ENCODE assay signal across 30 mouse cellular contexts in the genomic region with DNA sequence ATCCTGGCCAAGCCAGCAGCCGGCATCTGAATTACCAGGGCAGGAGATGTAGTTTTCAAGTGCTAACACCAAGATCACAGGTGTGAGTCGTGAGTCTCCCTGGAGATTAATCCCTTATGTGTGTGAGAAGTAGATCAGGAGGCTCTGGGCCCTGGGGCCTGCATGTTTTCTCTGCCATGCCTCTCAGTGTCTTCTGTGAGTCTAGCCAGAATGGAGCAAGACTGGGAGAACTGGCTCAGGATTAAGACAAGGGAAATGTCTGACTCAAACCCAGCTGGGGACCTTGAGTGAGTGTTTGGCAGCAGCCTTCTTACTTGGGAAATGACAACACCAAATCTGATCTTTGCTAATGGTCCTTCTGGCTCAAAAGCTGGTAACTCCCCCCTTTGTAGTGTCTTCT.
DNase-seq lines count a peak whose midpoint lies in the region; ATAC-seq and TF ChIP-seq lines count a peak whose summit lies in the region.
"Had no signal": no experiment of that assay in that cellular context is flagged by ENCODE, and none has a peak within 500 bp of the region (broad histone marks: within the 10 kb centered on the region; RNA-seq: fewer than 3 reads in every experiment).

No protein-coding gene starts in this region.

- peaks cover 77% of the 10 kb centered on the region for H3K4me1 ChIP-seq in forebrain, embryonic 10.5 days
- peaks cover 18% of the 10 kb centered on the region for H3K4me1 ChIP-seq in forebrain, embryonic 16.5 days (replicated peaks; ENCODE audit: control insufficient read depth, insufficient read depth, low read length)
- H3K4me1 ChIP-seq in lung, postnatal 0 days (ENCODE audit: insufficient read depth, low read depth, low read length), result no peaks in the 10 kb centered on the region
- H3K4me1 ChIP-seq: intestine, embryonic 15.5 days had no signal

- H3K4me3 ChIP-seq in forebrain, embryonic 10.5 days, result no peak overlapping the region
- H3K4me3 ChIP-seq in forebrain, embryonic 16.5 days (replicated peaks; ENCODE audit: low read length), result no peak overlapping the region
- H3K4me3 ChIP-seq in lung, postnatal 0 days (ENCODE audit: low read depth, low read length), result no peak overlapping the region
- H3K4me3 ChIP-seq: embryonic facial prominence, embryonic 13.5 days; forebrain, embryonic 12.5 days; forebrain, embryonic 15.5 days; gastrocnemius, adult 2 months; heart, embryonic 12.5 days; heart, embryonic 15.5 days; hindbrain, embryonic 10.5 days; hindbrain, embryonic 13.5 days; intestine, embryonic 15.5 days had no signal

- no peak for ATAC-seq in forebrain, embryonic 16.5 days
- no peak for ATAC-seq in lung, postnatal 0 days
- ATAC-seq: hindbrain, embryonic 16.5 days; intestine, embryonic 15.5 days; Patski had no signal

- no peak overlapping the region for H3K4me2 ChIP-seq in forebrain, embryonic 16.5 days (ENCODE audit: low read length)
- H3K4me2 ChIP-seq in lung, postnatal 0 days (replicated peaks; ENCODE audit: low read depth, low read length), result no peak overlapping the region
- H3K4me2 ChIP-seq: embryonic facial prominence, embryonic 13.5 days; forebrain, embryonic 12.5 days; forebrain, embryonic 15.5 days; heart, embryonic 12.5 days; heart, embryonic 15.5 days; hindbrain, embryonic 13.5 days; intestine, embryonic 15.5 days had no signal

- 65% methylated on average over 2 of the region's 2 CpGs for WGBS in forebrain, embryonic 10.5 days
- 52% methylated on average over 2 of the region's 2 CpGs for WGBS in forebrain, embryonic 16.5 days
- 46% methylated on average over 2 of the region's 2 CpGs for WGBS in lung, postnatal 0 days

- H3K9ac ChIP-seq in forebrain, embryonic 16.5 days (replicated peaks; ENCODE audit: low read depth, low read length), result no peak overlapping the region
- H3K9ac ChIP-seq in lung, postnatal 0 days (replicated peaks; ENCODE audit: low read depth), result no peak overlapping the region
- H3K9ac ChIP-seq: embryonic facial prominence, embryonic 13.5 days; forebrain, embryonic 12.5 days; forebrain, embryonic 15.5 days; heart, embryonic 12.5 days; heart, embryonic 15.5 days; hindbrain, embryonic 13.5 days; intestine, embryonic 15.5 days had no signal

- no peaks in the 10 kb centered on the region for H3K9me3 ChIP-seq in forebrain, embryonic 10.5 days
- no peaks in the 10 kb centered on the region for H3K9me3 ChIP-seq in forebrain, embryonic 16.5 days (ENCODE audit: control insufficient read depth, low read length)
- H3K9me3 ChIP-seq in lung, postnatal 0 days (ENCODE audit: low read length), result no peaks in the 10 kb centered on the region
- H3K9me3 ChIP-seq: embryonic facial prominence, embryonic 13.5 days; forebrain, embryonic 12.5 days; forebrain, embryonic 15.5 days; heart, embryonic 12.5 days; heart, embryonic 15.5 days; hindbrain, embryonic 10.5 days; hindbrain, embryonic 13.5 days; intestine, embryonic 15.5 days had no signal

- H3K27ac ChIP-seq in forebrain, embryonic 10.5 days, result peak overlapping the region; percentile 44; the same call in 1 of the 2 replicates
- H3K27ac ChIP-seq in forebrain, embryonic 16.5 days (ENCODE audit: low read length), result no peak overlapping the region
- H3K27ac ChIP-seq in lung, postnatal 0 days (ENCODE audit: low read length), result no peak overlapping the region
- H3K27ac ChIP-seq: embryonic facial prominence, embryonic 13.5 days; forebrain, embryonic 12.5 days; gastrocnemius, adult 2 months; heart, embryonic 15.5 days; hindbrain, embryonic 10.5 days; hindbrain, embryonic 13.5 days; intestine, embryonic 15.5 days had no signal

- H3K27me3 ChIP-seq in forebrain, embryonic 10.5 days (ENCODE audit: poor library complexity, severe bottlenecking), result peaks cover 77% of the 10 kb centered on the region
- no peaks in the 10 kb centered on the region for H3K27me3 ChIP-seq in forebrain, embryonic 16.5 days (replicated peaks; ENCODE audit: control insufficient read depth, insufficient read depth, low read length)
- H3K27me3 ChIP-seq in lung, postnatal 0 days (replicated peaks; ENCODE audit: insufficient read depth, low read length), result no peaks in the 10 kb centered on the region
- H3K27me3 ChIP-seq: forebrain, embryonic 15.5 days; hindbrain, embryonic 13.5 days; intestine, embryonic 15.5 days had no signal

- peak; percentile 21 for DNase-seq in adrenal gland, postnatal 10 days
- no peak for DNase-seq in adrenal gland, postnatal 4 days (ENCODE audit: low spot score in 2 of 2)
- no peak for DNase-seq in forebrain, embryonic 10.5 days (ENCODE audit: extremely low spot score, low spot score)
- DNase-seq in lung, postnatal 0 days (ENCODE audit: low spot score), result peak; percentile 16
- no peak for DNase-seq in lung, postnatal 14 days
- no peak for DNase-seq in natural killer cell, adult 2 months (ENCODE audit: low spot score in 2 of 2)
- DNase-seq: B cell, adult 2 months; cerebellum, adult 11 months; cerebellum, adult 2 months; cerebellum, adult 9-11 months; cerebellum, postnatal 25 days; gastrocnemius, adult 2 months; gastrocnemius, postnatal 14 days; heart, adult 18-20 months; heart, postnatal 10 days; heart, postnatal 36 days; kidney, adult 11 months; kidney, adult 8-10 months had no signal

- TF ChIP-seq CTCF in lung, postnatal 0 days (IDR thresholded peaks at IDR 0.05), result no peak

- no peaks in the 10 kb centered on the region for H3K36me3 ChIP-seq in forebrain, embryonic 10.5 days (replicated peaks)
- no peaks in the 10 kb centered on the region for H3K36me3 ChIP-seq in forebrain, embryonic 16.5 days (ENCODE audit: control insufficient read depth, insufficient read depth)
- no peaks in the 10 kb centered on the region for H3K36me3 ChIP-seq in lung, postnatal 0 days (ENCODE audit: insufficient read depth, low read length)
- H3K36me3 ChIP-seq: embryonic facial prominence, embryonic 13.5 days; forebrain, embryonic 12.5 days; forebrain, embryonic 15.5 days; G1E; heart, embryonic 12.5 days; heart, embryonic 15.5 days; hindbrain, embryonic 13.5 days; intestine, embryonic 15.5 days had no signal

- no peak for TF ChIP-seq EP300 in lung, postnatal 0 days (IDR thresholded peaks at IDR 0.05)

Comparison
In these comparisons a context has a peak if more than half of its experiments do, and no peak if none do; other contexts are left out.
1. DNase-seq: peak in adrenal gland, postnatal 10 days (single experiment) and lung, postnatal 0 days (single experiment); none in adrenal gland, postnatal 4 days (0 of 2), forebrain, embryonic 10.5 days (single experiment), lung, postnatal 14 days (single experiment) and natural killer cell, adult 2 months (0 of 2).